Mouse (Mus musculus): ENCODE data around the gene Arntl2. TPM values are rescaled to one million over a fixed set of nuclear protein-coding genes. Genes with fewer than 3 reads are reported as not detected.

Gene Arntl2
- polyA plus RNA-seq (2012; rRNA removed) = 1.6 and 9.6 TPM in 2 replicates

GRCm38 (mm10) chr6:146795924-146796545, at the start of gene Arntl2:
TSS of gene Arntl2 (plus strand) at chr6:146796055.

GRCm38 (mm10) chr6:146850050-146850449, 54.2 kb downstream of the Arntl2 start, which contains the start of gene Smco2:
TSS of gene Smco2 (plus strand) at chr6:146850104.

Other genes starting within 250 kb of the Arntl2 start
- gene Fgfr1op2, start 218.9 kb upstream of the Arntl2 start, polyA plus RNA-seq (2012; rRNA removed) = 65.8 and 80.2 TPM in 2 replicates
- gene Ints13, start 218.2 kb upstream of the Arntl2 start, polyA plus RNA-seq (2012; rRNA removed) = 7.3 and 7.5 TPM in 2 replicates
- gene Med21, start 153.5 kb upstream of the Arntl2 start, polyA plus RNA-seq (2012; rRNA removed) = 14.6 and 17.9 TPM in 2 replicates
- 18.1 and 20.9 TPM in 2 replicates for gene Tm7sf3, start 153.2 kb upstream of the Arntl2 start, polyA plus RNA-seq (2012; rRNA removed)
- 6.9 TPM in 2 replicates for gene Stk38l, start 71.1 kb upstream of the Arntl2 start, polyA plus RNA-seq (2012; rRNA removed)
- not detected in 2 replicates for gene Smco2, start 54.0 kb downstream of the Arntl2 start, polyA plus RNA-seq (2012; rRNA removed)
- gene Ppfibp1, start 92.4 kb downstream of the Arntl2 start, polyA plus RNA-seq (2012; rRNA removed) = 7.5 and 8.6 TPM in 2 replicates
- gene 1700034J05Rik, start 158.4 kb downstream of the Arntl2 start, polyA plus RNA-seq (2012; rRNA removed) = not detected in 2 replicates
- 33.5 and 38.3 TPM in 2 replicates for gene Rep15, start 236.5 kb downstream of the Arntl2 start, polyA plus RNA-seq (2012; rRNA removed)
- 11.2 TPM in 2 replicates for gene Mrps35, start 246.7 kb downstream of the Arntl2 start, polyA plus RNA-seq (2012; rRNA removed)